Mouse (Mus musculus) intestine, postnatal 0 days (tissue): ENCODE measurements around the gene Fam208a. TPM values are rescaled to one million over a fixed set of nuclear protein-coding genes. Genes with fewer than 3 reads are reported as not detected.

Experiments used
- ATAC-seq: fragments of 200-750 bp; cut with Nextera tagmentation; 2 replicates; pipeline ENCODE4 v1.8.0; 2017; ENCODE audit warnings: mild to moderate bottlenecking, moderate TSS enrichment, moderate library complexity
- H3K27ac ChIP-seq: fragments of 300-500 bp; sonication (generic); 2 replicates; pipeline ENCODE4 v1.5.1; 2014; ENCODE audit warnings: mild to moderate bottlenecking, low read depth, low read length, moderate library complexity
- H3K27me3 ChIP-seq: fragments of 300-500 bp; sonication (generic); replicated peaks from 2 replicates; pipeline ENCODE4 v1.6.1; 2014; ENCODE audit warnings: low read length, mixed read lengths; ENCODE audit not compliant: control insufficient read depth, insufficient read depth
- H3K36me3 ChIP-seq: fragments of 300-500 bp; sonication (generic); 2 replicates; pipeline ENCODE4 v1.6.1; 2014; ENCODE audit warnings: mild to moderate bottlenecking, moderate library complexity; ENCODE audit not compliant: control insufficient read depth, insufficient read depth
- H3K4me1 ChIP-seq: fragments of 300-500 bp; sonication (generic); replicated peaks from 2 replicates; pipeline ENCODE4 v1.6.1; 2014; ENCODE audit warnings: antibody characterized with exemption, low read length, mixed read lengths; ENCODE audit not compliant: control insufficient read depth, insufficient read depth
- H3K4me2 ChIP-seq: fragments of 300-500 bp; sonication (generic); replicated peaks from 2 replicates; pipeline ENCODE4 v1.6.1; 2014; ENCODE audit warnings: low read depth, mild to moderate bottlenecking, moderate library complexity
- H3K4me3 ChIP-seq: fragments of 300-500 bp; sonication (generic); 2 replicates; pipeline ENCODE4 v1.5.1; 2014; ENCODE audit warnings: low read depth, low read length
- H3K9ac ChIP-seq: fragments of 300-500 bp; sonication (generic); 2 replicates; pipeline ENCODE4 v1.6.1; 2014; ENCODE audit warnings: mild to moderate bottlenecking, low read depth, low read length
- H3K9me3 ChIP-seq: fragments of 300-500 bp; sonication (generic); 2 replicates; pipeline ENCODE4 v1.6.1; 2016; ENCODE audit warnings: mixed run types; ENCODE audit not compliant: control insufficient read depth
- CTCF ChIP-seq: sonication (generic); IDR thresholded peaks from 2 replicates; pipeline ENCODE4 v1.5.1; 2016; ENCODE audit warnings: low read depth, mild to moderate bottlenecking, control low read depth, antibody characterized with exemption, moderate library complexity
- WGBS: fragments of 180-500 bp; shearing (Covaris S2); extraction: QIAGEN DNeasy Blood & Tissue Kit; methylation state at CpG from one replicate; pipeline ENCODE4 v1.1.7; 2014; 5-methylcytosine and 5-hydroxymethylcytosine counted together
- polyA plus RNA-seq: library from polyadenylated mRNA; unstranded; fragments of >200 nt; fragmentation: Nextera tagmentation; extraction: Ambion mirVana; gene quantifications from 2 replicates; pipeline ENCODE4 v1.2.1, GENCODE M21; 2015

Gene Fam208a
- polyA plus RNA-seq, 1 experiment from 2014 or later, result 4.9 TPM

- peak; percentile 72 for ATAC-seq
- H3K4me3 ChIP-seq, result peak overlapping the region; percentile 56
- TF ChIP-seq CTCF, result no peak
- H3K9ac ChIP-seq, result peak overlapping the region; percentile 92
- no peaks in the 10 kb centered on the region for H3K9me3 ChIP-seq
- no peaks in the 10 kb centered on the region for H3K27me3 ChIP-seq
- H3K4me2 ChIP-seq, result peak overlapping the region; percentile 91
- H3K27ac ChIP-seq, result peak overlapping the region; percentile 100
- under 1% methylated on average over 78 of the region's 78 CpGs for WGBS
- H3K36me3 ChIP-seq, result 0 out of 2 replicates have a peak, but pooled peaks cover 4% of the 10 kb centered on the region
- no peaks in the 10 kb centered on the region for H3K4me1 ChIP-seq
Observed at GRCm38 (mm10) chr14:27428973-27429711, 508 bp downstream of the Fam208a start.

- Histone ChIP-seq H3K36me3 (0 out of 2 replicates have a peak, but pooled peaks cover 4% of the 10 kb centered on the region), H3K9me3 (no peaks in the 10 kb centered on the region), H3K27ac (no peak overlapping the region), H3K4me3 (no peak overlapping the region), H3K9ac (no peak overlapping the region), H3K4me1 (no peaks in the 10 kb centered on the region), H3K4me2 (no peak overlapping the region), H3K27me3 (no peaks in the 10 kb centered on the region)
- TF ChIP-seq CTCF, result no peak
- no peak for ATAC-seq
- WGBS, result 82% methylated on average over 4 of the region's 4 CpGs
Observed at GRCm38 (mm10) chr14:27430280-27430679, 1.6 kb downstream of the Fam208a start.

- H3K27ac ChIP-seq, result no peak overlapping the region
- no peak overlapping the region for H3K4me3 ChIP-seq
- H3K9ac ChIP-seq, result no peak overlapping the region
- H3K9me3 ChIP-seq, result no peaks in the 10 kb centered on the region
- H3K4me2 ChIP-seq, result no peak overlapping the region
- ATAC-seq, result no peak
- H3K4me1 ChIP-seq, result no peaks in the 10 kb centered on the region
- 0 out of 2 replicates have a peak, but pooled peaks cover 4% of the 10 kb centered on the region for H3K36me3 ChIP-seq
- no peak for TF ChIP-seq CTCF
- no peaks in the 10 kb centered on the region for H3K27me3 ChIP-seq
- WGBS, result 99% methylated on average over 2 of the region's 2 CpGs
Observed at GRCm38 (mm10) chr14:27432064-27432463, 3.4 kb downstream of the Fam208a start.

GRCm38 (mm10) chr14:27436116-27436515, 7.5 kb downstream of the Fam208a start:
- H3K27me3 ChIP-seq, result no peaks in the 10 kb centered on the region
- no peaks in the 10 kb centered on the region for H3K9me3 ChIP-seq
- no peak overlapping the region for H3K27ac ChIP-seq
- H3K4me1 ChIP-seq, result no peaks in the 10 kb centered on the region
- no peak overlapping the region for H3K9ac ChIP-seq
- 96% methylated on average over 1 of the region's 1 CpGs for WGBS
- peaks cover 9% of the 10 kb centered on the region; the same call in 1 of the 2 replicates for H3K36me3 ChIP-seq
- ATAC-seq, result no peak
- no peak overlapping the region for H3K4me2 ChIP-seq
- H3K4me3 ChIP-seq, result no peak overlapping the region
- no peak for TF ChIP-seq CTCF

- Histone ChIP-seq H3K4me2 (no peak overlapping the region), H3K27me3 (no peaks in the 10 kb centered on the region), H3K4me3 (no peak overlapping the region), H3K9me3 (no peaks in the 10 kb centered on the region), H3K36me3 (peaks cover 9% of the 10 kb centered on the region; the same call in 1 of the 2 replicates), H3K27ac (no peak overlapping the region), H3K9ac (no peak overlapping the region), H3K4me1 (no peaks in the 10 kb centered on the region)
- TF ChIP-seq CTCF, result no peak
- ATAC-seq, result no peak
- WGBS, result 89% methylated on average over 3 of the region's 3 CpGs
Observed at GRCm38 (mm10) chr14:27436826-27437225, 8.2 kb downstream of the Fam208a start.

- no peaks in the 10 kb centered on the region for H3K9me3 ChIP-seq
- peaks cover 30% of the 10 kb centered on the region for H3K36me3 ChIP-seq
- no peaks in the 10 kb centered on the region for H3K27me3 ChIP-seq
- H3K27ac ChIP-seq, result no peak overlapping the region
- no peaks in the 10 kb centered on the region for H3K4me1 ChIP-seq
- ATAC-seq, result no peak
- H3K9ac ChIP-seq, result no peak overlapping the region
- no peak overlapping the region for H3K4me2 ChIP-seq
- H3K4me3 ChIP-seq, result no peak overlapping the region
- peak; percentile 54 for TF ChIP-seq CTCF
Observed at GRCm38 (mm10) chr14:27440921-27441320, 12.3 kb downstream of the Fam208a start.
